Mouse (Mus musculus): Measurements from ENCODE around the gene Asb2. TPM values are rescaled to one million over a fixed set of nuclear protein-coding genes. Genes with fewer than 3 reads are reported as not detected.

Gene Asb2
- polyA plus RNA-seq, 1 experiment from 2014 or later: 0.40 TPM

- peak overlapping the region; percentile 87 for H3K27ac ChIP-seq
- no peaks in the 10 kb centered on the region for H3K36me3 ChIP-seq (ENCODE audit: poor library complexity, severe bottlenecking)
- peak; percentile 68 for ATAC-seq
- H3K4me3 ChIP-seq: peak overlapping the region; percentile 43
- peak overlapping the region; percentile 72 for H3K4me2 ChIP-seq
- H3K4me1 ChIP-seq: peaks cover 45% of the 10 kb centered on the region
- no peaks in the 10 kb centered on the region for H3K27me3 ChIP-seq
- peak overlapping the region; percentile 61 for H3K9ac ChIP-seq
- H3K9me3 ChIP-seq (replicated peaks): 0 out of 2 replicates have a peak, but pooled peaks cover 4% of the 10 kb centered on the region
- WGBS: 4% methylated on average over 21 of the region's 21 CpGs
These were observed 41.7 kb downstream of the Asb2 start for GRCm38 (mm10) chr12:103313871-103314639.

- peaks cover 45% of the 10 kb centered on the region for H3K4me1 ChIP-seq
- peak overlapping the region; percentile 46 for H3K9ac ChIP-seq
- 0 out of 2 replicates have a peak, but pooled peaks cover 4% of the 10 kb centered on the region for H3K9me3 ChIP-seq (replicated peaks)
- H3K27ac ChIP-seq: peak overlapping the region; percentile 87
- 44% methylated on average over 6 of the region's 6 CpGs for whole genome bisulfite sequencing
- no peaks in the 10 kb centered on the region for H3K27me3 ChIP-seq
- peak; percentile 4; the same call in 1 of the 2 replicates for ATAC-seq
- peak overlapping the region; percentile 72 for H3K4me2 ChIP-seq
- H3K4me3 ChIP-seq: 0 out of 2 replicates have a peak overlapping the region, but pooled peaks have one; percentile 3
- no peaks in the 10 kb centered on the region for H3K36me3 ChIP-seq (ENCODE audit: poor library complexity, severe bottlenecking)
These were observed 42.5 kb downstream of the Asb2 start for GRCm38 (mm10) chr12:103313274-103313673.

- Histone ChIP-seq H3K36me3 (ENCODE audit: poor library complexity, severe bottlenecking) (no peaks in the 10 kb centered on the region), H3K4me2 (no peak overlapping the region), H3K4me3 (no peak overlapping the region), H3K27ac (no peak overlapping the region), H3K9ac (no peak overlapping the region), H3K4me1 (peaks cover 45% of the 10 kb centered on the region), H3K27me3 (no peaks in the 10 kb centered on the region), H3K9me3 (replicated peaks) (0 out of 2 replicates have a peak, but pooled peaks cover 4% of the 10 kb centered on the region)
- 95% methylated on average over 8 of the region's 8 CpGs for WGBS
- ATAC-seq: no peak
These were observed 43.9 kb downstream of the Asb2 start for GRCm38 (mm10) chr12:103311921-103312320.

- no peak for ATAC-seq
- WGBS: 85% methylated on average over 2 of the region's 2 CpGs
- H3K27ac ChIP-seq: no peak within 1 kb of the TSS
These were observed 45.0 kb downstream of the Asb2 start, which contains the start of gene Fam181a for GRCm38 (mm10) chr12:103310744-103311267. Fam181a (plus strand) TSS chr12:103310975.

GRCm38 (mm10) chr12:103306720-103307119 is 49.1 kb downstream of the Asb2 start:
- no peaks in the 10 kb centered on the region for H3K36me3 ChIP-seq (ENCODE audit: poor library complexity, severe bottlenecking)
- 30% methylated on average over 3 of the region's 3 CpGs for WGBS
- 0 out of 2 replicates have a peak, but pooled peaks have one; percentile 33 for ATAC-seq

More at GRCm38 (mm10) chr12:103310744-103311267, 45.0 kb downstream of the Asb2 start, which contains the start of gene Fam181a:
- no peaks in the 10 kb centered on the region for H3K36me3 ChIP-seq (ENCODE audit: poor library complexity, severe bottlenecking)
- 0 out of 2 replicates have a peak, but pooled peaks cover 4% of the 10 kb centered on the region for H3K9me3 ChIP-seq (replicated peaks)
- H3K4me3 ChIP-seq: no peak within 1 kb of the TSS
- no peak within 1 kb of the TSS for H3K9ac ChIP-seq
- H3K27me3 ChIP-seq: no peaks in the 10 kb centered on the region
- H3K4me1 ChIP-seq: peaks cover 36% of the 10 kb centered on the region
- no peak within 1 kb of the TSS for H3K4me2 ChIP-seq

GRCm38 (mm10) chr12:103306224-103306623 is 49.6 kb downstream of the Asb2 start:
- H3K4me3 ChIP-seq: no peak overlapping the region
- WGBS: 29% methylated on average over 2 of the region's 2 CpGs
- H3K36me3 ChIP-seq (ENCODE audit: poor library complexity, severe bottlenecking): no peaks in the 10 kb centered on the region
- H3K27ac ChIP-seq: no peak overlapping the region
- 0 out of 2 replicates have a peak, but pooled peaks cover 4% of the 10 kb centered on the region for H3K9me3 ChIP-seq (replicated peaks)
- no peak overlapping the region for H3K4me2 ChIP-seq
- H3K27me3 ChIP-seq: no peaks in the 10 kb centered on the region
- peak; percentile 45; the same call in 1 of the 2 replicates for ATAC-seq
- H3K4me1 ChIP-seq: no peaks in the 10 kb centered on the region
- H3K9ac ChIP-seq: no peak overlapping the region

More at GRCm38 (mm10) chr12:103306720-103307119, 49.1 kb downstream of the Asb2 start:
- Histone ChIP-seq H3K9me3 (replicated peaks) (0 out of 2 replicates have a peak, but pooled peaks cover 4% of the 10 kb centered on the region), H3K4me2 (no peak overlapping the region), H3K4me1 (no peaks in the 10 kb centered on the region), H3K27ac (no peak overlapping the region), H3K27me3 (no peaks in the 10 kb centered on the region), H3K9ac (no peak overlapping the region), H3K4me3 (no peak overlapping the region)

GRCm38 (mm10) chr12:103302960-103303359 is 52.8 kb downstream of the Asb2 start:
- H3K9me3 ChIP-seq (replicated peaks): no peaks in the 10 kb centered on the region
- WGBS: 97% methylated on average over 1 of the region's 1 CpGs
- H3K4me1 ChIP-seq: no peaks in the 10 kb centered on the region
- ATAC-seq: no peak
- no peak overlapping the region for H3K4me2 ChIP-seq
- no peaks in the 10 kb centered on the region for H3K36me3 ChIP-seq (ENCODE audit: poor library complexity, severe bottlenecking)
- H3K4me3 ChIP-seq: no peak overlapping the region
- no peak overlapping the region for H3K9ac ChIP-seq
- H3K27ac ChIP-seq: no peak overlapping the region
- no peaks in the 10 kb centered on the region for H3K27me3 ChIP-seq

GRCm38 (mm10) chr12:103301645-103302044 is 54.2 kb downstream of the Asb2 start:
- no peaks in the 10 kb centered on the region for H3K9me3 ChIP-seq (replicated peaks)
- no peak overlapping the region for H3K27ac ChIP-seq
- no peak overlapping the region for H3K4me2 ChIP-seq
- no peak for ATAC-seq
- 44% methylated on average over 2 of the region's 2 CpGs for WGBS
- H3K9ac ChIP-seq: no peak overlapping the region
- no peaks in the 10 kb centered on the region for H3K4me1 ChIP-seq
- no peak overlapping the region for H3K4me3 ChIP-seq
- H3K27me3 ChIP-seq: no peaks in the 10 kb centered on the region
- H3K36me3 ChIP-seq (ENCODE audit: poor library complexity, severe bottlenecking): no peaks in the 10 kb centered on the region

GRCm38 (mm10) chr12:103300493-103300892 is 55.3 kb downstream of the Asb2 start:
- Histone ChIP-seq H3K9me3 (replicated peaks) (no peaks in the 10 kb centered on the region), H3K9ac (no peak overlapping the region), H3K27me3 (no peaks in the 10 kb centered on the region), H3K36me3 (ENCODE audit: poor library complexity, severe bottlenecking) (no peaks in the 10 kb centered on the region), H3K4me1 (peaks cover 4% of the 10 kb centered on the region; the same call in 1 of the 2 replicates), H3K4me2 (no peak overlapping the region), H3K4me3 (no peak overlapping the region), H3K27ac (no peak overlapping the region)
- WGBS: 81% methylated on average over 9 of the region's 9 CpGs
- ATAC-seq: no peak

- no peak for ATAC-seq
- 13% methylated on average over 4 of the region's 4 CpGs for WGBS
- no peak overlapping the region for H3K27ac ChIP-seq
These were observed 59.5 kb downstream of the Asb2 start for GRCm38 (mm10) chr12:103296292-103296691.

GRCm38 (mm10) chr12:103292366-103292765 is 63.4 kb downstream of the Asb2 start:
- Histone ChIP-seq H3K27ac (no peak overlapping the region), H3K4me2 (no peak overlapping the region)
- ATAC-seq: no peak

More at GRCm38 (mm10) chr12:103296292-103296691, 59.5 kb downstream of the Asb2 start:
- Histone ChIP-seq H3K36me3 (ENCODE audit: poor library complexity, severe bottlenecking) (no peaks in the 10 kb centered on the region), H3K4me3 (no peak overlapping the region), H3K27me3 (no peaks in the 10 kb centered on the region), H3K9me3 (replicated peaks) (no peaks in the 10 kb centered on the region), H3K9ac (no peak overlapping the region), H3K4me1 (peaks cover 4% of the 10 kb centered on the region; the same call in 1 of the 2 replicates), H3K4me2 (no peak overlapping the region)

GRCm38 (mm10) chr12:103287276-103287675 is 68.5 kb downstream of the Asb2 start:
- H3K9me3 ChIP-seq (replicated peaks): no peaks in the 10 kb centered on the region
- 58% methylated on average over 4 of the region's 4 CpGs for WGBS
- ATAC-seq: no peak
- H3K27ac ChIP-seq: no peak overlapping the region
- no peak overlapping the region for H3K4me2 ChIP-seq
- H3K4me1 ChIP-seq: no peaks in the 10 kb centered on the region
- no peaks in the 10 kb centered on the region for H3K27me3 ChIP-seq
- no peaks in the 10 kb centered on the region for H3K36me3 ChIP-seq (ENCODE audit: poor library complexity, severe bottlenecking)
- H3K4me3 ChIP-seq: no peak overlapping the region
- H3K9ac ChIP-seq: no peak overlapping the region

More at GRCm38 (mm10) chr12:103292366-103292765, 63.4 kb downstream of the Asb2 start:
- Histone ChIP-seq H3K27me3 (no peaks in the 10 kb centered on the region), H3K9ac (no peak overlapping the region), H3K4me3 (no peak overlapping the region), H3K4me1 (peaks cover 4% of the 10 kb centered on the region; the same call in 1 of the 2 replicates), H3K36me3 (ENCODE audit: poor library complexity, severe bottlenecking) (no peaks in the 10 kb centered on the region), H3K9me3 (replicated peaks) (no peaks in the 10 kb centered on the region)
- WGBS: 97% methylated on average over 3 of the region's 3 CpGs
